Mouse (Mus musculus): ENCODE results near the gene Rab11b. TPM values are rescaled to one million over a fixed set of nuclear protein-coding genes. Genes with fewer than 3 reads are reported as not detected.

Rab11b gene
- polyA plus RNA-seq, 1 experiment from 2014 or later, result 417 TPM

GRCm38 (mm10) chr17:33718384-33718881, 41.9 kb downstream of the Rab11b start, which contains the start of gene March2:
Gene March2 (minus strand): TSS chr17:33718670.
- peak within 1 kb of the TSS; percentile 79 for H3K9ac ChIP-seq (replicated peaks; ENCODE audit: low read length)
- no peaks in the 10 kb centered on the region for H3K36me3 ChIP-seq (ENCODE audit: control insufficient read depth, insufficient read depth, low read length)
- DNase-seq (peak; percentile 96), ATAC-seq (ENCODE audit: low FRiP score, low TSS enrichment) (peak; percentile 99)
- 0% methylated on average over 46 of the region's 46 CpGs for WGBS
- no peaks in the 10 kb centered on the region for H3K9me3 ChIP-seq (ENCODE audit: control insufficient read depth, low read length)
- peak within 1 kb of the TSS; percentile 79 for H3K4me2 ChIP-seq (ENCODE audit: low read length)
- H3K27ac ChIP-seq (replicated peaks; ENCODE audit: low read depth, low read length), result 0 out of 2 replicates have a peak within 1 kb of the TSS, but pooled peaks have one; percentile 20
- H3K27me3 ChIP-seq (ENCODE audit: control insufficient read depth, insufficient read depth, low read length), result no peaks in the 10 kb centered on the region
- H3K4me1 ChIP-seq (ENCODE audit: control insufficient read depth, insufficient read depth, low read length), result peaks cover 4% of the 10 kb centered on the region; the same call in 1 of the 2 replicates
- H3K4me3 ChIP-seq (replicated peaks; ENCODE audit: low read depth, low read length), result peak within 1 kb of the TSS; percentile 82

- DNase-seq, result no peak
- WGBS, result 7% methylated on average over 8 of the region's 8 CpGs
- Histone ChIP-seq H3K36me3 (ENCODE audit: control insufficient read depth, insufficient read depth, low read length) (no peaks in the 10 kb centered on the region), H3K4me2 (ENCODE audit: low read length) (peak overlapping the region; percentile 79), H3K27me3 (ENCODE audit: control insufficient read depth, insufficient read depth, low read length) (no peaks in the 10 kb centered on the region), H3K27ac (replicated peaks; ENCODE audit: low read depth, low read length) (0 out of 2 replicates have a peak overlapping the region, but pooled peaks have one; percentile 20), H3K4me3 (replicated peaks; ENCODE audit: low read depth, low read length) (peak overlapping the region; percentile 82), H3K9me3 (ENCODE audit: control insufficient read depth, low read length) (no peaks in the 10 kb centered on the region), H3K4me1 (ENCODE audit: control insufficient read depth, insufficient read depth, low read length) (peaks cover 4% of the 10 kb centered on the region; the same call in 1 of the 2 replicates), H3K9ac (replicated peaks; ENCODE audit: low read length) (peak overlapping the region; percentile 79)
- no peak for ATAC-seq (ENCODE audit: low FRiP score, low TSS enrichment)
These were observed 42.3 kb downstream of the Rab11b start for GRCm38 (mm10) chr17:33717982-33718381.

GRCm38 (mm10) chr17:33717246-33717645, 43.1 kb downstream of the Rab11b start:
- Histone ChIP-seq H3K27ac (replicated peaks; ENCODE audit: low read depth, low read length) (no peak overlapping the region), H3K4me2 (ENCODE audit: low read length) (no peak overlapping the region), H3K9ac (replicated peaks; ENCODE audit: low read length) (no peak overlapping the region), H3K27me3 (ENCODE audit: control insufficient read depth, insufficient read depth, low read length) (no peaks in the 10 kb centered on the region), H3K36me3 (ENCODE audit: control insufficient read depth, insufficient read depth, low read length) (no peaks in the 10 kb centered on the region), H3K4me1 (ENCODE audit: control insufficient read depth, insufficient read depth, low read length) (peaks cover 4% of the 10 kb centered on the region; the same call in 1 of the 2 replicates), H3K9me3 (ENCODE audit: control insufficient read depth, low read length) (no peaks in the 10 kb centered on the region), H3K4me3 (replicated peaks; ENCODE audit: low read depth, low read length) (no peak overlapping the region)
- DNase-seq (no peak), ATAC-seq (ENCODE audit: low FRiP score, low TSS enrichment) (no peak)
- 95% methylated on average over 1 of the region's 1 CpGs for WGBS

GRCm38 (mm10) chr17:33714779-33715178, 45.6 kb downstream of the Rab11b start:
- H3K4me1 ChIP-seq (ENCODE audit: control insufficient read depth, insufficient read depth, low read length), result peaks cover 4% of the 10 kb centered on the region; the same call in 1 of the 2 replicates
- ATAC-seq (ENCODE audit: low FRiP score, low TSS enrichment), result no peak
- no peak for DNase-seq
- H3K4me3 ChIP-seq (replicated peaks; ENCODE audit: low read depth, low read length), result no peak overlapping the region
- H3K36me3 ChIP-seq (ENCODE audit: control insufficient read depth, insufficient read depth, low read length), result no peaks in the 10 kb centered on the region
- H3K4me2 ChIP-seq (ENCODE audit: low read length), result no peak overlapping the region
- no peak overlapping the region for H3K27ac ChIP-seq (replicated peaks; ENCODE audit: low read depth, low read length)
- WGBS, result 95% methylated on average over 1 of the region's 1 CpGs
- no peaks in the 10 kb centered on the region for H3K27me3 ChIP-seq (ENCODE audit: control insufficient read depth, insufficient read depth, low read length)
- no peak overlapping the region for H3K9ac ChIP-seq (replicated peaks; ENCODE audit: low read length)
- no peaks in the 10 kb centered on the region for H3K9me3 ChIP-seq (ENCODE audit: control insufficient read depth, low read length)

GRCm38 (mm10) chr17:33713271-33713670, 47.1 kb downstream of the Rab11b start:
- Histone ChIP-seq H3K36me3 (ENCODE audit: control insufficient read depth, insufficient read depth, low read length) (peaks cover 12% of the 10 kb centered on the region), H3K4me1 (ENCODE audit: control insufficient read depth, insufficient read depth, low read length) (peaks cover 4% of the 10 kb centered on the region; the same call in 1 of the 2 replicates), H3K27me3 (ENCODE audit: control insufficient read depth, insufficient read depth, low read length) (no peaks in the 10 kb centered on the region), H3K9me3 (ENCODE audit: control insufficient read depth, low read length) (no peaks in the 10 kb centered on the region), H3K27ac (replicated peaks; ENCODE audit: low read depth, low read length) (no peak overlapping the region), H3K9ac (replicated peaks; ENCODE audit: low read length) (no peak overlapping the region), H3K4me3 (replicated peaks; ENCODE audit: low read depth, low read length) (no peak overlapping the region), H3K4me2 (ENCODE audit: low read length) (no peak overlapping the region)
- ATAC-seq (ENCODE audit: low FRiP score, low TSS enrichment) (no peak), DNase-seq (no peak)
- 85% methylated on average over 5 of the region's 5 CpGs for WGBS

- no peak overlapping the region for H3K4me2 ChIP-seq (ENCODE audit: low read length)
- peaks cover 34% of the 10 kb centered on the region for H3K36me3 ChIP-seq (ENCODE audit: control insufficient read depth, insufficient read depth, low read length)
- H3K27ac ChIP-seq (replicated peaks; ENCODE audit: low read depth, low read length), result no peak overlapping the region
- H3K4me3 ChIP-seq (replicated peaks; ENCODE audit: low read depth, low read length), result no peak overlapping the region
- no peak overlapping the region for H3K9ac ChIP-seq (replicated peaks; ENCODE audit: low read length)
- H3K9me3 ChIP-seq (ENCODE audit: control insufficient read depth, low read length), result no peaks in the 10 kb centered on the region
- H3K27me3 ChIP-seq (ENCODE audit: control insufficient read depth, insufficient read depth, low read length), result no peaks in the 10 kb centered on the region
- no peak for DNase-seq
- WGBS, result 81% methylated on average over 3 of the region's 3 CpGs
- ATAC-seq (ENCODE audit: low FRiP score, low TSS enrichment), result no peak
- H3K4me1 ChIP-seq (ENCODE audit: control insufficient read depth, insufficient read depth, low read length), result no peaks in the 10 kb centered on the region
These were observed 50.5 kb downstream of the Rab11b start for GRCm38 (mm10) chr17:33709834-33710233.

GRCm38 (mm10) chr17:33703091-33703490, 57.2 kb downstream of the Rab11b start:
- H3K9me3 ChIP-seq (ENCODE audit: control insufficient read depth, low read length), result no peaks in the 10 kb centered on the region
- DNase-seq, result no peak
- no peaks in the 10 kb centered on the region for H3K27me3 ChIP-seq (ENCODE audit: control insufficient read depth, insufficient read depth, low read length)
- WGBS, result 92% methylated on average over 9 of the region's 9 CpGs
- H3K27ac ChIP-seq (replicated peaks; ENCODE audit: low read depth, low read length), result no peak overlapping the region
- H3K36me3 ChIP-seq (ENCODE audit: control insufficient read depth, insufficient read depth, low read length), result peaks cover 45% of the 10 kb centered on the region
- H3K9ac ChIP-seq (replicated peaks; ENCODE audit: low read length), result no peak overlapping the region
- no peak for ATAC-seq (ENCODE audit: low FRiP score, low TSS enrichment)
- H3K4me2 ChIP-seq (ENCODE audit: low read length), result no peak overlapping the region
- H3K4me3 ChIP-seq (replicated peaks; ENCODE audit: low read depth, low read length), result no peak overlapping the region
- H3K4me1 ChIP-seq (ENCODE audit: control insufficient read depth, insufficient read depth, low read length), result no peaks in the 10 kb centered on the region

GRCm38 (mm10) chr17:33702178-33702577, 58.2 kb downstream of the Rab11b start:
- Histone ChIP-seq H3K27ac (replicated peaks; ENCODE audit: low read depth, low read length) (no peak overlapping the region), H3K4me2 (ENCODE audit: low read length) (no peak overlapping the region), H3K4me3 (replicated peaks; ENCODE audit: low read depth, low read length) (no peak overlapping the region), H3K9me3 (ENCODE audit: control insufficient read depth, low read length) (no peaks in the 10 kb centered on the region), H3K9ac (replicated peaks; ENCODE audit: low read length) (no peak overlapping the region), H3K36me3 (ENCODE audit: control insufficient read depth, insufficient read depth, low read length) (peaks cover 48% of the 10 kb centered on the region), H3K27me3 (ENCODE audit: control insufficient read depth, insufficient read depth, low read length) (no peaks in the 10 kb centered on the region), H3K4me1 (ENCODE audit: control insufficient read depth, insufficient read depth, low read length) (no peaks in the 10 kb centered on the region)
- 87% methylated on average over 1 of the region's 1 CpGs for WGBS
- DNase-seq, result no peak
- no peak for ATAC-seq (ENCODE audit: low FRiP score, low TSS enrichment)

- 88% methylated on average over 1 of the region's 1 CpGs for WGBS
- ATAC-seq (ENCODE audit: low FRiP score, low TSS enrichment) (no peak), DNase-seq (no peak)
- Histone ChIP-seq H3K27me3 (ENCODE audit: control insufficient read depth, insufficient read depth, low read length) (no peaks in the 10 kb centered on the region), H3K4me1 (ENCODE audit: control insufficient read depth, insufficient read depth, low read length) (no peaks in the 10 kb centered on the region), H3K9me3 (ENCODE audit: control insufficient read depth, low read length) (no peaks in the 10 kb centered on the region), H3K27ac (replicated peaks; ENCODE audit: low read depth, low read length) (no peak overlapping the region), H3K4me3 (replicated peaks; ENCODE audit: low read depth, low read length) (no peak overlapping the region), H3K9ac (replicated peaks; ENCODE audit: low read length) (no peak overlapping the region), H3K4me2 (ENCODE audit: low read length) (no peak overlapping the region), H3K36me3 (ENCODE audit: control insufficient read depth, insufficient read depth, low read length) (peaks cover 59% of the 10 kb centered on the region)
These were observed 64.9 kb downstream of the Rab11b start for GRCm38 (mm10) chr17:33695471-33695870.
